Mouse (Mus musculus) heart, adult 9 months (tissue): ENCODE measurements around the gene Brca1.
"Not testable (repeated sequence)": the region's sequence is repeated elsewhere in the genome, so short reads cannot be mapped to it uniquely, and the experiment has no call there.

Source experiments
- DNase-seq, 2 experiments: peaks; one replicate each; pipeline ENCODE4 v3.0.0; 2022; ENCODE audit warnings: low spot score in 2 of 2

Brca1 gene

GRCm38 (mm10) chr11:101470206-101470605 is 81.5 kb downstream of the Brca1 start:
- DNase-seq, result no peak

GRCm38 (mm10) chr11:101469155-101469554 is 82.6 kb downstream of the Brca1 start:
- no peak for DNase-seq

DNA sequence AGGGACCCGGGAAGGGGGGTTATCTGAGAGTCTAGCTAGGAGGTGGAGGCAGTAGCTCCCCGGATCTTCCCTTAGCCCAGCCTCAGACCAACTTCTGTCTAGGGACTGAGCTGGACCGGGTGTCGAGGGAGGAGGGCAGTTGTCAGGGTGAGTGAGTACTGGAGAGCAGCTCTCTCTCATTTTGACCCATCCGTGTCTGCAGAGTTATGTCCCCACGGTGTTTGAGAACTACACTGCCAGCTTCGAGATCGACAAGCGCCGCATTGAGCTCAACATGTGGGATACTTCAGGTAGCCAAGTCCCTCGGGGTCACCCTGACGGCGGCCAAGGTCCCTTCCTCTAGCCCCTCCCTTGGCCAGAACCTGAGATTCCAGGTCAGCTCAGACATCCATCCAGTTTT is 83.0 kb downstream of the Brca1 start:
- no peak for DNase-seq

- peak in 1 of 2 experiments; percentile 40 for DNase-seq
These were observed 83.5 kb downstream of the Brca1 start for GRCm38 (mm10) chr11:101468263-101468688.

DNA sequence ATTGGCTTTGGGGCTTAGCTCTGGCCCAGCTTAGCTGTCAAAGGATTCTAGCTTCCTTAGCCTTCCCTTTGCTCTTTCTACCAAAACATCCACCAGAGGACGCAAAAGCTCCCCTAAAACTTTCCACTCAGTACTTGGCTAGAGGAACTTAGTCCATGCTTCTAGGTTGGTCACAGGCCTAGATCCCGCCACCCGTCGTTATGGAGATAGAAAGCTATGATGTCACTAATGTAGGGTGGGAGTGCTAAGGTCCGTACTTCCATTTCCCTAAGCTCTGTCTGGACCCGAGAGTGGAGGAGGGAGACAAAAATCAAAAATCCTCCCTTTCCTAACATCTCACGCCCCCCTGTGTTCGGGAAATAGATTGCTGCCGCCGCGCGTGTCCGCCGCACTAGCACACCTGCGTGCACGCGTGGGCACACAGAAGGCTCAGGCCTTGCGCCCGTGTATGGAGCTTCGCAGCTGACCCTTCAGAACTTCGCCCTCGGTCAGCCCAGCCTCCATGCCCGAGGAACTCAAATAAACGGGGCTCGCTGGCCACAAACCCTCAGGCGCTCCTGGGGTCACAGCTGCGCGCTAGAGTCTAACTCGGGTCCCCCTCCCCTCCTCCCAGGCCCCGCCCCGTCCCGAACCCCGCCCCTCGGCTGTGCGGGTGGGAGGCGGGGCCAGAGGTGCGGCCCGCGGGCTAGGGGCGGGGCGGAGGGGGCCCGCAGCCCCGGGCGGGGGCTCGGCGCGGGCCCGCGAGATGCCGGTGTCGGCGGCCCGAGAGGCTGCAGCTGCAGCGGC is 84.1 kb downstream of the Brca1 start:
- DNase-seq, result peak; percentile 70 to 73

- not testable (repeated sequence) for DNase-seq
These were observed 85.2 kb downstream of the Brca1 start for GRCm38 (mm10) chr11:101466552-101466950.

DNA sequence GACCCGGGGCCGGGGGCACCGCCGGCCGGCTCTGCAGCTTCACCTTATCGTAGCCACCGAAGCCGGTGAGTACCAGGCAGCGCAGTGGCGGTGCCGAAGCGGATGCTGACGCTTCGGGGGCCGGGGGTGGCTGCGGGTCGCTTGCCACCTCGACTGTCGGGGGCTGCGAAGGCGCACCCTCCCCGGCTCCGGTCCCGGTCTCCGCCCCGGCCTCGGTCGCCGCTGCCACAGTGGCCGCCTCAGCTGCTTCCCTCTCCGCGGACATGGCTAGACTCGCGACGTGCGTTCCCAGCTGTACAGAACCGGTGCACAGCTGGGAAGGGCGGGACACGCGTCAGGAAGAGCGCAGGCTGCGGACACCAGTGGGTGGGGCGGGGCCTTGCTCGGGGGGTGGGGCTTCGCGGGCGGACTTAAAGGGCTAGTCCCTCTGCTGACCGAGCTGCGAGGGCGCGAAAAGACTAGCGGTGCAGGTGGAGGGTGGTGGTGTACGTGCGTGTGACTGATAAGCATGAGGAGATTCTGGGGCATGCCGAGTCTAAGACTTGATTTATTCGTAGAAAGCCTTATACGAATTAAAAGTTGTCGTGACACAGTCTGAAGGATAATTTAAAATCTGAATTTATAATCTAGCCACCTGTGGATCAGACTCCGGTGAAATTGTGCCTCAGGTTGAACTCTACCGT is 85.7 kb downstream of the Brca1 start, which contains the start of gene Vat1:
Gene Vat1 (minus strand): TSS at position 362 of the 683 bp plus-strand sequence.
- peak; percentile 68 to 79 for DNase-seq

DNA sequence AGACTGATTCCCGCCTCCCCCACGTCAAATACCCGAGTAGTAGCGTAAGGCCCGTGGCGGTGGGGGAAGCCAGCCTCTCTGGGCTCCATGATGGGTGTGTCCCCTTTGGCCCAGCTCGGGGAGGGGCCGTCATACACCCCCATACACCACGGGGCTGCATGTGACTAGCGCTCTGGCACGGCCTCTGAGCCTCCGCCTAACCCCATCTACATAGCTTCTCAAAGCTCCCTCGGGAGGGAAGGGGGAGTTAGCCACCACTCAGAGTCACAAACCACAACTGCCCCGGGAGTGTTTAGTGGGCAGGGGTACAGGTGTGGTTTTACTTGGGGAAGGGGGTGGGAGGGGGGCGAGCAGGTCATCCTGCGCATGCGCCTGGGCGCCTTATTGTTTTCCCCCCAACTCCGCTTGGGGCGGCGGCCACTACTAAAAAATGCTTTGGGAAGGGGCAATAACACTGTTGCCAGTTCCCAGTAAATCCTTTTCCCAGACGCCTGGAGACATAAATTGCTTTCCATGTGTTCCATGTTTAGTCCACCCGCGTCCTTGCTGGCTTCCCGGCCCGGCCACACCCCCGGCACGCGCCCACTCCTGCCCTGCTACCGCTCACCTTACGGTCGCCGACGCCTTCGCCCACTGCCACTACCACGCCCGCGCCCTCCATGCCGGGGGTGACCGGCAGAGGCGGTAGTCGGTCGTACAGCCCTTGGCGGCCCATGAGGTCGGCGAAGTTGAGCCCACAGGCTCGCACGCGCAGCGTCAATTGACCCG is 86.5 kb downstream of the Brca1 start:
- peak; percentile 83 to 87 for DNase-seq

DNA sequence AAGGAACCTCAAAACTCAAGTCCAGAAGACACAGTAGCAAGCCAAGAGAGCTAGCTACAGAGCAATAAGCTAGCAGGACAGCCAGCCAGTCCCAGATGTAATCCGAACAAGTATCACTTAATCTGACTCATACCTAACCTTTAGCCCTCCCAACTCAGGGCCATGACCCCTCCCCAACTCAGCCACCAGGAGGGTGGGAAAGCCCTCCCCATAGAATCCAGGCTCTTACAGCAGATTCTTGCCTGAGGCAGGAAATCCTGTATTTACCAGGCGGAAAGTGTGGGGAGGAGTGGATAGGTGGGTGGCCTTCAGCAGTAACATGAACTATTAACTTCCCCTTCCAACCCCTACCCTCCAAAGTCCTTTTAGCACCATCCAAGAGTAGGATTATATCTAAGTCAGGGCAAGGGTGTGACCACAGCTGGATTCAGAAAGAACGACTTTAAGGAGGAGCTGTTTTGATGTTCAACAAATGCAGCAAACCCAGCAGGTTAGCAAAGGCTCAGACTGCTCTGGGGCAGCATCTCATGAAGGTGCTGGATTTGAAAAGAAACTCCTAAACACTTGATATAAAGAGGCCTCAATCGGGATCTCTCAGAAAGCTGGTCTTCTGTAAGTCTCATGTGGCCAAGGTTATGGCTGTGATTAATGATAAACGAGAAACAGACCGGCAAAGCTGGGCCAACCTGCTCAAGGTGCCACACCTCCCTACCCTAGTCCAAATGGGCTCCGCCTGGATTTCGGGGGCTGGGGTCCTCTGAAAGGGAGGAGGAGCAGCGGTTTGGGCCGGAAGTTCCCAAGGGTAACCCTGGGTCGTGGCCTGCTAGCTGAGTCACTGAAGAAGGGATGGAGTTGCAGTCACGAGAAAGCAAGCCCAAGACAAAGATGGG is 87.3 kb downstream of the Brca1 start, which contains the start of gene Rnd2:
Gene Rnd2 (plus strand): TSS at position 789 of the 890 bp plus-strand sequence.
- peak in 1 of 2 experiments; percentile 45 for DNase-seq

- DNase-seq, result no peak
These were observed 88.9 kb downstream of the Brca1 start for GRCm38 (mm10) chr11:101462583-101463440.

- no peak for DNase-seq
These were observed 89.6 kb downstream of the Brca1 start for GRCm38 (mm10) chr11:101462141-101462540.

DNA sequence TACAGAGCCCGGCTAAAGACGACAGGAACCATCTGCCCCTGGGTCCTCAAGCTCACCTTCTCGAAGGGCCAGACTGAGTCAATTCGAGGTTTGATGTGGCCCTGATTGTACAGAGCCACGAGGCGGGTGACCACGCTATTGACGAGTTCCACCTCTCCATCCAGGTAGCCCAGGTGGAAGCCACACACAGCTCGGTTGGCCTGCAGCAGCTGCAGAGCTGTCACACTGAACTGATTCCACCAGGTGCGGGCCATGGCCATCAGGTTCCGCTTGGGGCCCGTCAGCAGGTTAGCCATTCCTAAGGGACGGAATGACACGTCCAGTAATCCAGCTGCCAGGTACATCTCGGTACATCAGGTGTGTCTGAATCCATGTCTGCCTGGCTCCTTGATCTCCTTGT is 91.4 kb downstream of the Brca1 start:
- no peak for DNase-seq

DNA sequence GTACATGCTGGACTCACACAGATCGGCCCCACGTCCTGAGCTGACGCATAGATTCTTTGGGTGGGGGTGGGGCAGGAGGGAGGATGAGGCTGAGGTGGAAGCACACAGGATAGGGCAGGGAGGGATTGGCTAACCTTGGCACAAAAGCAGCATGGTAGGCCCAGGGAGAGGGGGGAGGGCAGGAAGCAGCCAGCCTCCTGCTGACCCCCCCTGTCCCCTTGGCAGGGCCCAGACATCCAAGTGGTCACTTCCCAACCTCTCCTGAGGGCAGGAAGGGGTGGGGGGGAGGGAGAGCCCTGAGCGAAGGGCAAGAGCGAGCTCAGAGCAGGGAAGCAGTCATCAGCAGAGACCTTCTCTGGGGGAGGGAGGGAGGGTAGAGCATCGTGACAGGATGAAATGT is 92.0 kb downstream of the Brca1 start:
- no peak for DNase-seq

DNA sequence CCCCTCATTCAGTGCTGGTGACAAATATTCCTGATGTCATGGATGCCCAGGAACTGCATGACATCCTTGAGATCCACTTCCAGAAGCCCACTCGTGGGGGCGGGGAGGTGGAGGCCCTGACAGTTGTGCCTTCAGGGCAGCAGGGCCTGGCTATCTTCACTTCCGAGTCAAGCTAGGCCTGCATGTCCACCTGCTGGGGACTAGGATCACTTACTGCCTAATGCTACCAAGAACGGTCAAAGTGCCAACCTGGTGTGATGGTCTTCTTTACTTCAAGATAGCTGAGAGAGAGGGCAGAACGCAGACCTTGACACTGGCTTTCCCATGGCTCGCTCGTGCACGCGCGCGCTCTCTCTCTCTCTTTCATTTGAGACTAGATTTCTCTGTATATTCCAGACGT is 93.5 kb downstream of the Brca1 start:
- DNase-seq, result no peak

DNA sequence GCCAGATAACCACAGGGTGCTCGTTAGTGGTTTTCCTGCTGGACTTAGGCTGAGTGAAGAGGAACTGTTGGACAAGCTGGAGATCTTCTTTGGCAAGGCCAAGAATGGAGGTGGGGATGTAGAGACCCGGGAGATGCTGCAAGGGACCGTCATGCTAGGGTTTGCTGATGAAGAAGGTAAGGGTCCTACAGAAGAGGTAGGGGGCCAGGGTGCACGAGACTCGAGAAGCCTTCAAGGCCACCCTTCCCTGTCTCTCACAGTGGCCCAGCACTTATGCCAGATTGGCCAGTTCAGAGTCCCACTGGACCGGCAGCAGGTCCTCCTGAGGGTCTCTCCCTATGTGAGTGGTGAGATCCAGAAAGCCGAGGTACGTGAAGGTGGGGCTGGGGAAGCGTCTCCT is 94.1 kb downstream of the Brca1 start:
- DNase-seq, result no peak

DNA sequence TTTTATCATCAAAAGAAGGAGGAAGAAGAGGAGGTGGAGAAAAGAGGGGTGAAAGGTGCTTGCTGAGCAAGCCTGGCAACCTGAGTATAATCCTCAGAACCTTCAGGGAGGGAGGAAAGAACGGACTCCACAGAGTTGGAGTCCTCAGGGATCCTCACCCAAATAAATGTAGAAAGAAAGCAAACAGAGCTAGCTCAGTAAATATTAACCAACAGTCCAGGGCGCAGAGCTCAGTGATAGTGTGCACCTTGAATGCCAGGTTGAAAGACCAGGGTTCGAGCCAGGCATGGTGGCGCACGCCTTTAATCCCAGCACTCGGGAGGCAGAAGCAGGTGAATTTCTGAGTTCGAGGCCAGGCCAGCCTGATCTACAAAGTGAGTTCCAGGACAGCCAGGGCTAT is 96.1 kb downstream of the Brca1 start:
- no peak for DNase-seq

- DNase-seq, result no peak
These were observed 97.1 kb downstream of the Brca1 start for GRCm38 (mm10) chr11:101454702-101455101.

DNA sequence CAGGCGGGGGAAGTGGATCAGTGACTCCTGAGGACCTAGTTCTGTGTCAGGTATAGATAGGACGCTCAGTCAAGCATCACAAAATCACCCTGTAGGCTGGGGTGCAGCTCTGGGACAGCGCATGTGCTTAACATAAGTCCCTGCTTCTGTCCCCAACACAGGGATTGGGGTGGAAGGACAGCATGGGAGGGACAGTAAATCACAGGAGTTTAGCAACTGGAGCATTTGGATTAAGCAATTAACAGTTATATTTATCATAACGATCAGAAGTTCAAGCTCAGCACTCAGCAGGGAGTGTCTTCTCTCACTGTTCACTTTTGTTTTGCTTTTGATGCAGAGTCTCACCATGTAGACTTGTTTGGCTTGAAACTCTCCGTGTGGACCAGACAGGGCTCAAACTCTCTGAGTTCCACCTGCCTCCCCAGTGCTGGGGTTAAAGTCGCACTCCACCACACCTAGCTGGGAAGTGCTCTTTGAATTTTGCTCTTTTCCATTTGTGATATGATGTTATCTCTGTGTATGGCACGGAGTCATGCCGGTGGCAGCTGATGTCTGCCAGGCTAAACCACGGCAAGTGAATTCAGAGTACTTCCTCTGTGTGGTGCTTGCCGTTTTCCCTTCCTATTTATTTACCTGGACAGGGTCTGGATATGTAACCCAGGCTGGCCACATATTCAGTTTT is 99.5 kb downstream of the Brca1 start:
- DNase-seq, result no peak

DNA sequence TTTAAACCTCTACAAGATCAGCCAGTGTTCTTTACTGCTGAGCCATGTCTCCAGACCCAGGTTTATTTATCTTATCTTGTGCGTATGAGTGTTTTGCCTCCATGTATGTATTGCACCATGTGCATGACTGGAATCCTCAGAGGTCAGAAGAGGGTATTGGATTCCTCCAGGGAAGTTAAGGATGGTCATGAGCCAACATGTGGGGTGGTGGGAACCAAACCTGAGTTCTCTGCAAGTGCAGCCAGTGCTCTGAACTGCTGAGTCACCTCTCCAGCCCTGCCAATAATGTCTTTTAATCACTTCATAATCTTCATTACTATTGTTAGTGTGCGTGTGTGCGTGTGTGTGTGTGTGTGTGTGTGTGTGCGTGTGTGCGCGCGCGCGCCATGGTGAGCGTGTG is 100.2 kb downstream of the Brca1 start:
- no peak for DNase-seq

- DNase-seq, result no peak
These were observed 101.4 kb downstream of the Brca1 start for GRCm38 (mm10) chr11:101450394-101450793.
